Mouse (Mus musculus): Measurements from ENCODE around the gene Gm20388. TPM values are rescaled to one million over a fixed set of nuclear protein-coding genes. Genes with fewer than 3 reads are reported as not detected.

Gm20388 gene
- polyA plus RNA-seq, 1 experiment from 2014 or later: not detected

GRCm38 (mm10) chr8:121273620-121274019, 1363.0 kb downstream of the Gm20388 start:
- H3K4me1 ChIP-seq (ENCODE audit: control insufficient read depth, insufficient read depth, low read length): peaks cover 4% of the 10 kb centered on the region; the same call in 1 of the 2 replicates
- H3K27ac ChIP-seq (replicated peaks; ENCODE audit: low read depth, low read length): no peak overlapping the region
- no peaks in the 10 kb centered on the region for H3K27me3 ChIP-seq (ENCODE audit: control insufficient read depth, insufficient read depth, low read length)
- 82% methylated on average over 15 of the region's 15 CpGs for WGBS
- no peak overlapping the region for H3K4me2 ChIP-seq (ENCODE audit: low read depth, severe bottlenecking)
- H3K9me3 ChIP-seq (ENCODE audit: control insufficient read depth, low read length): no peaks in the 10 kb centered on the region
- no peaks in the 10 kb centered on the region for H3K36me3 ChIP-seq (ENCODE audit: control insufficient read depth, insufficient read depth, low read length)
- DNase-seq (ENCODE audit: low spot score) (no peak), ATAC-seq (ENCODE audit: insufficient number of reproducible peaks, low FRiP score, low TSS enrichment, low read depth) (no peak)
- H3K4me3 ChIP-seq (ENCODE audit: low read depth, low read length): no peak overlapping the region
- H3K9ac ChIP-seq (ENCODE audit: low read length): no peak overlapping the region

GRCm38 (mm10) chr8:121280414-121280813, 1369.8 kb downstream of the Gm20388 start:
- Histone ChIP-seq H3K27me3 (ENCODE audit: control insufficient read depth, insufficient read depth, low read length) (no peaks in the 10 kb centered on the region), H3K9ac (ENCODE audit: low read length) (no peak overlapping the region), H3K4me3 (ENCODE audit: low read depth, low read length) (no peak overlapping the region), H3K36me3 (ENCODE audit: control insufficient read depth, insufficient read depth, low read length) (no peaks in the 10 kb centered on the region), H3K27ac (replicated peaks; ENCODE audit: low read depth, low read length) (no peak overlapping the region), H3K9me3 (ENCODE audit: control insufficient read depth, low read length) (no peaks in the 10 kb centered on the region), H3K4me1 (ENCODE audit: control insufficient read depth, insufficient read depth, low read length) (peaks cover 36% of the 10 kb centered on the region), H3K4me2 (ENCODE audit: low read depth, severe bottlenecking) (no peak overlapping the region)
- WGBS: 47% methylated on average over 9 of the region's 9 CpGs
- peak; percentile 43 for DNase-seq (ENCODE audit: low spot score)
- no peak for ATAC-seq (ENCODE audit: insufficient number of reproducible peaks, low FRiP score, low TSS enrichment, low read depth)

GRCm38 (mm10) chr8:121289346-121289745, 1378.7 kb downstream of the Gm20388 start:
- DNase-seq (ENCODE audit: low spot score) (no peak), ATAC-seq (ENCODE audit: insufficient number of reproducible peaks, low FRiP score, low TSS enrichment, low read depth) (no peak)
- Histone ChIP-seq H3K9ac (ENCODE audit: low read length) (no peak overlapping the region), H3K27me3 (ENCODE audit: control insufficient read depth, insufficient read depth, low read length) (no peaks in the 10 kb centered on the region), H3K9me3 (ENCODE audit: control insufficient read depth, low read length) (no peaks in the 10 kb centered on the region), H3K4me3 (ENCODE audit: low read depth, low read length) (no peak overlapping the region), H3K27ac (replicated peaks; ENCODE audit: low read depth, low read length) (no peak overlapping the region), H3K36me3 (ENCODE audit: control insufficient read depth, insufficient read depth, low read length) (no peaks in the 10 kb centered on the region), H3K4me1 (ENCODE audit: control insufficient read depth, insufficient read depth, low read length) (peaks cover 20% of the 10 kb centered on the region), H3K4me2 (ENCODE audit: low read depth, severe bottlenecking) (no peak overlapping the region)
- WGBS: 75% methylated on average over 5 of the region's 5 CpGs

GRCm38 (mm10) chr8:121290547-121290946, 1379.9 kb downstream of the Gm20388 start:
- H3K4me1 ChIP-seq (ENCODE audit: control insufficient read depth, insufficient read depth, low read length): peaks cover 27% of the 10 kb centered on the region
- H3K27ac ChIP-seq (replicated peaks; ENCODE audit: low read depth, low read length): no peak overlapping the region
- H3K9me3 ChIP-seq (ENCODE audit: control insufficient read depth, low read length): no peaks in the 10 kb centered on the region
- no peak overlapping the region for H3K4me3 ChIP-seq (ENCODE audit: low read depth, low read length)
- no peak overlapping the region for H3K9ac ChIP-seq (ENCODE audit: low read length)
- ATAC-seq (ENCODE audit: insufficient number of reproducible peaks, low FRiP score, low TSS enrichment, low read depth) (no peak), DNase-seq (ENCODE audit: low spot score) (no peak)
- H3K4me2 ChIP-seq (ENCODE audit: low read depth, severe bottlenecking): no peak overlapping the region
- no peaks in the 10 kb centered on the region for H3K27me3 ChIP-seq (ENCODE audit: control insufficient read depth, insufficient read depth, low read length)
- H3K36me3 ChIP-seq (ENCODE audit: control insufficient read depth, insufficient read depth, low read length): no peaks in the 10 kb centered on the region
- 86% methylated on average over 17 of the region's 17 CpGs for WGBS

- H3K27ac ChIP-seq (replicated peaks; ENCODE audit: low read depth, low read length): no peak overlapping the region
- H3K4me2 ChIP-seq (ENCODE audit: low read depth, severe bottlenecking): no peak overlapping the region
- DNase-seq (ENCODE audit: low spot score): no peak
- ATAC-seq (ENCODE audit: insufficient number of reproducible peaks, low FRiP score, low TSS enrichment, low read depth): no peak
- H3K27me3 ChIP-seq (ENCODE audit: control insufficient read depth, insufficient read depth, low read length): peaks cover 7% of the 10 kb centered on the region
- H3K9me3 ChIP-seq (ENCODE audit: control insufficient read depth, low read length): no peaks in the 10 kb centered on the region
- 85% methylated on average over 10 of the region's 10 CpGs for WGBS
- H3K9ac ChIP-seq (ENCODE audit: low read length): no peak overlapping the region
- no peaks in the 10 kb centered on the region for H3K36me3 ChIP-seq (ENCODE audit: control insufficient read depth, insufficient read depth, low read length)
- H3K4me1 ChIP-seq (ENCODE audit: control insufficient read depth, insufficient read depth, low read length): peaks cover 29% of the 10 kb centered on the region
- H3K4me3 ChIP-seq (ENCODE audit: low read depth, low read length): no peak overlapping the region
Observed at GRCm38 (mm10) chr8:121293418-121293817, 1382.8 kb downstream of the Gm20388 start.

- H3K27me3 ChIP-seq (ENCODE audit: control insufficient read depth, insufficient read depth, low read length): peaks cover 8% of the 10 kb centered on the region
- no peak overlapping the region for H3K4me2 ChIP-seq (ENCODE audit: low read depth, severe bottlenecking)
- 0 out of 2 replicates have a peak overlapping the region, but pooled peaks have one; percentile 9 for H3K9ac ChIP-seq (ENCODE audit: low read length)
- H3K27ac ChIP-seq (replicated peaks; ENCODE audit: low read depth, low read length): no peak overlapping the region; the same call in 1 of the 2 replicates
- ATAC-seq (ENCODE audit: insufficient number of reproducible peaks, low FRiP score, low TSS enrichment, low read depth) (no peak), DNase-seq (ENCODE audit: low spot score) (peak; percentile 59)
- no peak overlapping the region for H3K4me3 ChIP-seq (ENCODE audit: low read depth, low read length)
- H3K4me1 ChIP-seq (ENCODE audit: control insufficient read depth, insufficient read depth, low read length): peaks cover 35% of the 10 kb centered on the region
- WGBS: 28% methylated on average over 29 of the region's 29 CpGs
- no peaks in the 10 kb centered on the region for H3K36me3 ChIP-seq (ENCODE audit: control insufficient read depth, insufficient read depth, low read length)
- no peaks in the 10 kb centered on the region for H3K9me3 ChIP-seq (ENCODE audit: control insufficient read depth, low read length)
Observed at GRCm38 (mm10) chr8:121294234-121295108, 1383.8 kb downstream of the Gm20388 start.

GRCm38 (mm10) chr8:121296082-121296481, 1385.4 kb downstream of the Gm20388 start:
- Histone ChIP-seq H3K4me1 (ENCODE audit: control insufficient read depth, insufficient read depth, low read length) (peaks cover 46% of the 10 kb centered on the region), H3K9me3 (ENCODE audit: control insufficient read depth, low read length) (no peaks in the 10 kb centered on the region), H3K4me2 (ENCODE audit: low read depth, severe bottlenecking) (no peak overlapping the region), H3K36me3 (ENCODE audit: control insufficient read depth, insufficient read depth, low read length) (no peaks in the 10 kb centered on the region), H3K27ac (replicated peaks; ENCODE audit: low read depth, low read length) (no peak overlapping the region), H3K4me3 (ENCODE audit: low read depth, low read length) (no peak overlapping the region), H3K9ac (ENCODE audit: low read length) (peak overlapping the region; percentile 14; the same call in 1 of the 2 replicates), H3K27me3 (ENCODE audit: control insufficient read depth, insufficient read depth, low read length) (peaks cover 8% of the 10 kb centered on the region)
- no peak for ATAC-seq (ENCODE audit: insufficient number of reproducible peaks, low FRiP score, low TSS enrichment, low read depth)
- no peak for DNase-seq (ENCODE audit: low spot score)
- 73% methylated on average over 7 of the region's 7 CpGs for WGBS

GRCm38 (mm10) chr8:121296597-121296996, 1386.0 kb downstream of the Gm20388 start:
- no peak overlapping the region for H3K4me2 ChIP-seq (ENCODE audit: low read depth, severe bottlenecking)
- H3K27me3 ChIP-seq (ENCODE audit: control insufficient read depth, insufficient read depth, low read length): peaks cover 8% of the 10 kb centered on the region
- no peak overlapping the region for H3K27ac ChIP-seq (replicated peaks; ENCODE audit: low read depth, low read length)
- DNase-seq (ENCODE audit: low spot score) (no peak), ATAC-seq (ENCODE audit: insufficient number of reproducible peaks, low FRiP score, low TSS enrichment, low read depth) (no peak)
- no peaks in the 10 kb centered on the region for H3K9me3 ChIP-seq (ENCODE audit: control insufficient read depth, low read length)
- 34% methylated on average over 5 of the region's 5 CpGs for WGBS
- H3K36me3 ChIP-seq (ENCODE audit: control insufficient read depth, insufficient read depth, low read length): no peaks in the 10 kb centered on the region
- no peak overlapping the region for H3K4me3 ChIP-seq (ENCODE audit: low read depth, low read length)
- H3K9ac ChIP-seq (ENCODE audit: low read length): peak overlapping the region; percentile 14; the same call in 1 of the 2 replicates
- peaks cover 47% of the 10 kb centered on the region for H3K4me1 ChIP-seq (ENCODE audit: control insufficient read depth, insufficient read depth, low read length)
